Mouse (Mus musculus) MEL (cell line): ENCODE results near the gene Ip6k3. TPM values are rescaled to one million over a fixed set of nuclear protein-coding genes. Genes with fewer than 3 reads are reported as not detected.

ENCODE experiments used
- DNase-seq: peaks from one replicate; pipeline ENCODE4 v3.0.0; 2011; ENCODE audit warnings: low read depth, low spot score
- H3K27ac ChIP-seq: 2 replicates; pipeline ENCODE4 v1.5.1; 2012; ENCODE audit warnings: low read depth, mild to moderate bottlenecking, control low read depth, low read length, moderate library complexity; ENCODE audit not compliant: control insufficient read depth
- H3K27me3 ChIP-seq, 2 experiments: fragments of 150-350 bp in 1 of 2; sonication (generic) in 1 of 2; 2 replicates each; pipeline ENCODE4 v1.6.1; 2012; ENCODE audit warnings: low read length in 2 of 2, mild to moderate bottlenecking in 2 of 2, improper control_type of control experiment in 1 of 2, moderate library complexity in 1 of 2; ENCODE audit not compliant: insufficient read depth in 2 of 2, control insufficient read depth in 1 of 2
- H3K36me3 ChIP-seq, 2 experiments: 2 replicates each; pipeline ENCODE4 v1.6.1; 2012 to 2014; ENCODE audit warnings: low read length in 2 of 2, improper control_type of control experiment in 1 of 2, inconsistent platforms in 1 of 2, mild to moderate bottlenecking in 1 of 2; ENCODE audit not compliant: insufficient read depth in 2 of 2, control insufficient read depth in 1 of 2
- H3K4me1 ChIP-seq, 2 experiments: fragments of 150-350 bp in 1 of 2; sonication (generic) in 1 of 2; 2 replicates each; pipeline ENCODE4 v1.6.1; 2012; ENCODE audit warnings: low read length in 2 of 2, improper control_type of control experiment in 1 of 2, mild to moderate bottlenecking in 1 of 2; ENCODE audit not compliant: insufficient read depth in 2 of 2, control insufficient read depth in 1 of 2
- H3K4me3 ChIP-seq, 2 experiments: fragments of 150-350 bp in 1 of 2; sonication (generic) in 1 of 2; 2 replicates each; pipeline ENCODE4 v1.5.1; 2012; ENCODE audit warnings: low read depth in 2 of 2, low read length in 2 of 2, mild to moderate bottlenecking in 2 of 2, moderate library complexity in 2 of 2, control low read depth in 1 of 2, improper control_type of control experiment in 1 of 2; ENCODE audit not compliant: control insufficient read depth in 1 of 2, insufficient read depth in 1 of 2
- H3K79me2 ChIP-seq: 2 replicates; pipeline ENCODE4 v1.6.1; 2012; ENCODE audit warnings: mild to moderate bottlenecking, low read length, moderate library complexity; ENCODE audit not compliant: control insufficient read depth, poor library complexity, insufficient read depth
- H3K9ac ChIP-seq: 2 replicates; pipeline ENCODE4 v1.6.1; 2012; ENCODE audit warnings: low read depth, mild to moderate bottlenecking, control low read depth, low read length, moderate library complexity; ENCODE audit not compliant: control insufficient read depth, poor library complexity, severe bottlenecking
- H3K9me3 ChIP-seq: fragments of 150-350 bp; sonication (generic); replicated peaks from 2 replicates; pipeline ENCODE4 v1.6.1; 2012; ENCODE audit warnings: mild to moderate bottlenecking, low read length, improper control_type of control experiment, moderate library complexity; ENCODE audit not compliant: insufficient read depth
- CHD1 ChIP-seq: IDR thresholded peaks from 2 replicates; pipeline ENCODE4 v1.6.1; 2012; ENCODE audit warnings: low read depth, mild to moderate bottlenecking, inconsistent platforms, low read length, improper control_type of control experiment
- CTCF ChIP-seq, 3 experiments: IDR thresholded peaks in 2 of 3; conservative IDR thresholded peaks in 1 of 3; 2 replicates each; pipeline ENCODE4 v1.5.1; 2011 to 2012; ENCODE audit warnings: low read length in 3 of 3, low read depth in 2 of 3, mild to moderate bottlenecking in 2 of 3, improper control_type of control experiment in 1 of 3, inconsistent platforms in 1 of 3, mixed read lengths in 1 of 3, moderate library complexity in 1 of 3; ENCODE audit not compliant: control insufficient read depth in 1 of 3, insufficient read depth in 1 of 3, poor library complexity in 1 of 3, severe bottlenecking in 1 of 3
- E2F4 ChIP-seq: IDR thresholded peaks from 2 replicates; pipeline ENCODE4 v1.6.1; 2011; ENCODE audit warnings: low read depth, low read length, improper control_type of control experiment, borderline replicate concordance
- EP300 ChIP-seq, 2 experiments: IDR thresholded peaks; 2 replicates each; pipeline ENCODE4 v1.6.1; 2011; ENCODE audit warnings: improper control_type of control experiment in 2 of 2, low read length in 2 of 2, low read depth in 1 of 2, mild to moderate bottlenecking in 1 of 2
- GABPA ChIP-seq: IDR thresholded peaks from 2 replicates; pipeline ENCODE4 v1.6.1; 2012; ENCODE audit warnings: low read depth, mild to moderate bottlenecking, inconsistent platforms, low read length, improper control_type of control experiment, moderate library complexity
- GATA1 ChIP-seq: IDR thresholded peaks from 2 replicates; pipeline ENCODE4 v1.6.1; 2011; ENCODE audit warnings: low read depth, low read length, improper control_type of control experiment
- JUND ChIP-seq: IDR thresholded peaks from 2 replicates; pipeline ENCODE4 v1.6.1; 2011; ENCODE audit warnings: low read depth, mild to moderate bottlenecking, improper control_type of control experiment, low read length
- KAT2A ChIP-seq: conservative IDR thresholded peaks from 2 replicates; pipeline ENCODE4 v1.6.1; 2012; ENCODE audit warnings: low read depth, low read length, improper control_type of control experiment, inconsistent platforms
- MAFK ChIP-seq: IDR thresholded peaks from 2 replicates; pipeline ENCODE4 v1.6.1; 2011; ENCODE audit warnings: low read depth, mild to moderate bottlenecking, low read length, improper control_type of control experiment, borderline replicate concordance
- MAZ ChIP-seq: IDR thresholded peaks from 2 replicates; pipeline ENCODE4 v1.6.1; 2012; ENCODE audit warnings: low read depth, mild to moderate bottlenecking, inconsistent platforms, low read length, improper control_type of control experiment
- MEF2A ChIP-seq: IDR thresholded peaks from 2 replicates; pipeline ENCODE4 v1.6.1; 2014; ENCODE audit warnings: low read depth, mild to moderate bottlenecking, inconsistent platforms, low read length, improper control_type of control experiment; ENCODE audit not compliant: poor library complexity, insufficient replicate concordance, severe bottlenecking; ENCODE audit errors: extremely low read depth
- MXI1 ChIP-seq: IDR thresholded peaks from 2 replicates; pipeline ENCODE4 v1.6.1; 2011; ENCODE audit warnings: mild to moderate bottlenecking, low read depth, low read length, improper control_type of control experiment
- MYC ChIP-seq: IDR thresholded peaks from 2 replicates; pipeline ENCODE4 v1.6.1; 2011; ENCODE audit warnings: low read depth, mild to moderate bottlenecking, low read length, improper control_type of control experiment, moderate library complexity
- NELFE ChIP-seq: IDR thresholded peaks from 2 replicates; pipeline ENCODE4 v1.6.1; 2011; ENCODE audit warnings: low read depth, low read length, improper control_type of control experiment
- NRF1 ChIP-seq: IDR thresholded peaks from 2 replicates; pipeline ENCODE4 v1.6.1; 2014; ENCODE audit warnings: low read depth, mild to moderate bottlenecking, inconsistent platforms, low read length, improper control_type of control experiment, moderate library complexity; ENCODE audit not compliant: poor library complexity, insufficient read depth, severe bottlenecking
- POLR2A ChIP-seq, 2 experiments: IDR thresholded peaks; 2 replicates each; pipeline ENCODE4 v1.6.1; 2011 to 2012; ENCODE audit warnings: low read length in 2 of 2, mild to moderate bottlenecking in 2 of 2, control low read depth in 1 of 2, improper control_type of control experiment in 1 of 2, low read depth in 1 of 2, moderate library complexity in 1 of 2; ENCODE audit not compliant: control insufficient read depth in 1 of 2, insufficient read depth in 1 of 2, poor library complexity in 1 of 2
- POLR2AphosphoS2 ChIP-seq: IDR thresholded peaks from 2 replicates; pipeline ENCODE4 v1.6.1; 2011; ENCODE audit warnings: low read length, improper control_type of control experiment
- POLR2AphosphoS5 ChIP-seq: IDR thresholded peaks from 2 replicates; pipeline ENCODE4 v1.6.1; 2012; ENCODE audit warnings: low read depth, borderline replicate concordance, mild to moderate bottlenecking, inconsistent platforms, low read length, moderate library complexity, mixed read lengths
- RAD21 ChIP-seq: IDR thresholded peaks from 2 replicates; pipeline ENCODE4 v1.6.1; 2011; ENCODE audit warnings: mild to moderate bottlenecking, low read depth, low read length, improper control_type of control experiment
- RCOR1 ChIP-seq: IDR thresholded peaks from 2 replicates; pipeline ENCODE4 v1.6.1; 2012; ENCODE audit warnings: low read depth, mild to moderate bottlenecking, inconsistent platforms, low read length, improper control_type of control experiment
- SIN3A ChIP-seq: IDR thresholded peaks from 2 replicates; pipeline ENCODE4 v1.6.1; 2012; ENCODE audit warnings: low read length, improper control_type of control experiment, inconsistent platforms
- TCF12 ChIP-seq: IDR thresholded peaks from 2 replicates; pipeline ENCODE4 v1.6.1; 2014; ENCODE audit warnings: low read depth, mild to moderate bottlenecking, inconsistent platforms, low read length, improper control_type of control experiment, moderate library complexity
- USF1 ChIP-seq: IDR thresholded peaks from 2 replicates; pipeline ENCODE4 v1.6.1; 2014; ENCODE audit warnings: low read depth, mild to moderate bottlenecking, inconsistent platforms, low read length, improper control_type of control experiment, moderate library complexity
- USF2 ChIP-seq, 2 experiments: IDR thresholded peaks; 2 replicates each; pipeline ENCODE4 v1.6.1; 2011 to 2012; ENCODE audit warnings: improper control_type of control experiment in 2 of 2, low read length in 2 of 2, borderline replicate concordance in 1 of 2, inconsistent platforms in 1 of 2, low read depth in 1 of 2, mild to moderate bottlenecking in 1 of 2; ENCODE audit not compliant: insufficient read depth in 1 of 2
- ZC3H11A ChIP-seq: IDR thresholded peaks from 2 replicates; pipeline ENCODE4 v1.6.1; 2012; ENCODE audit warnings: low read depth, mild to moderate bottlenecking, inconsistent platforms, low read length, improper control_type of control experiment
- ZKSCAN1 ChIP-seq: IDR thresholded peaks from 2 replicates; pipeline ENCODE4 v1.6.1; 2012; ENCODE audit warnings: low read depth, mild to moderate bottlenecking, inconsistent platforms, low read length, improper control_type of control experiment, moderate library complexity
- ZMIZ1 ChIP-seq: IDR thresholded peaks from 2 replicates; pipeline ENCODE4 v1.6.1; 2012; ENCODE audit warnings: low read depth, mild to moderate bottlenecking, inconsistent platforms, low read length, improper control_type of control experiment, moderate library complexity
- ZNF384 ChIP-seq: IDR thresholded peaks from 2 replicates; pipeline ENCODE4 v1.6.1; 2012; ENCODE audit warnings: low read depth, mild to moderate bottlenecking, inconsistent platforms, low read length, improper control_type of control experiment
- polyA plus RNA-seq, 2 experiments: library from polyadenylated mRNA; stranded (reverse) in 1 of 2; unstranded in 1 of 2; fragments of >175 nt in 1 of 2; fragments of >200 nt in 1 of 2; gene quantifications; 2 replicates each; pipeline versions ENCODE4 v1.2.1 to v1.2.4; 2012; ENCODE audit warnings: low replicate concordance in 2 of 2, low read depth in 1 of 2; ENCODE audit not compliant: insufficient read length in 2 of 2, insufficient read depth in 1 of 2, missing spikeins in 1 of 2
- total RNA-seq: library from RNA; depleted of rRNA; stranded (reverse); fragments of 300-350 nt; gene quantifications from 2 replicates; pipeline ENCODE4 v1.2.3, GENCODE M21; 2012

The Ip6k3 gene
- total and polyA plus RNA-seq, 3 experiments: not detected

- H3K27me3 ChIP-seq: peaks cover 0 to 2% of the 10 kb centered on the region in 2 experiments; a peak in 2 of 4 replicates
- H3K9ac ChIP-seq: no peak overlapping the region
Observed at GRCm38 (mm10) chr17:27140262-27140661, 27.3 kb downstream of the Ip6k3 start.

GRCm38 (mm10) chr17:27139304-27139703 lies 28.3 kb downstream of the Ip6k3 start:
- no peaks in the 10 kb centered on the region; a peak in 1 of 4 replicates for H3K27me3 ChIP-seq
- no peak for DNase-seq
- H3K27ac ChIP-seq: no peak overlapping the region
- no peaks in the 10 kb centered on the region for H3K79me2 ChIP-seq
- H3K4me3 ChIP-seq: no peak overlapping the region
- H3K9me3 ChIP-seq: no peaks in the 10 kb centered on the region
- TF ChIP-seq E2F4 (no peak), MXI1 (no peak), NELFE (no peak), SIN3A (no peak), GATA1 (no peak), RAD21 (no peak), GABPA (no peak), NRF1 (no peak), RCOR1 (no peak), ZC3H11A (no peak), POLR2A (IDR thresholded peaks at IDR 0.05; ENCODE audit: control insufficient read depth in 1 of 2, insufficient read depth in 1 of 2, low read depth in 1 of 2, low read length in 2 of 2, poor library complexity in 1 of 2) (no peak), MYC (no peak), ZNF384 (no peak), POLR2AphosphoS2 (no peak), CHD1 (no peak), POLR2AphosphoS5 (no peak), CTCF (IDR thresholded peaks at IDR 0.05 in 2 of 3, conservative IDR thresholded peaks at IDR 0.05 in 1 of 3; ENCODE audit: control insufficient read depth in 1 of 3, insufficient read depth in 1 of 3, low read depth in 2 of 3, low read length in 3 of 3, poor library complexity in 1 of 3, severe bottlenecking in 1 of 3) (no peak), EP300 (IDR thresholded peaks at IDR 0.05; ENCODE audit: low read depth in 1 of 2, low read length in 2 of 2) (no peak), MAZ (no peak), JUND (no peak)
- H3K4me1 ChIP-seq: 0 out of 4 replicates have a peak, but pooled peaks cover 0 to 6% of the 10 kb centered on the region in 2 experiments
- no peak overlapping the region for H3K9ac ChIP-seq
- H3K36me3 ChIP-seq: no peaks in the 10 kb centered on the region

More at GRCm38 (mm10) chr17:27140262-27140661, 27.3 kb downstream of the Ip6k3 start:
- H3K36me3 ChIP-seq: no peaks in the 10 kb centered on the region
- no peaks in the 10 kb centered on the region for H3K4me1 ChIP-seq
- no peaks in the 10 kb centered on the region for H3K9me3 ChIP-seq
- H3K4me3 ChIP-seq: no peak overlapping the region
- no peaks in the 10 kb centered on the region for H3K79me2 ChIP-seq
- no peak overlapping the region for H3K27ac ChIP-seq
- no peak for DNase-seq
- TF ChIP-seq ZNF384 (no peak), USF2 (IDR thresholded peaks at IDR 0.05; ENCODE audit: borderline replicate concordance in 1 of 2, insufficient read depth in 1 of 2, low read depth in 1 of 2, low read length in 2 of 2) (no peak), ZMIZ1 (no peak), MEF2A (no peak), MAFK (no peak), ZKSCAN1 (no peak), NRF1 (no peak), MXI1 (no peak), TCF12 (no peak), MAZ (no peak), MYC (no peak), USF1 (no peak), KAT2A (no peak)
- TF ChIP-seq, all 39 proteins: peak for 0
